Mouse (Mus musculus) heart, postnatal 14 days (tissue): ENCODE measurements around the gene Sprtn. TPM values are rescaled to one million over a fixed set of nuclear protein-coding genes. Genes with fewer than 3 reads are reported as not detected.

ENCODE experiments used
- DNase-seq, 2 experiments: peaks; one replicate each; pipeline ENCODE4 v3.0.0; 2021 to 2022
- intact Hi-C: fragments of 180-260 bp; cut with DNase I; formaldehyde crosslinking; loops from one replicate; pipeline ENCODE4 v1.15.1; 2025
- long read RNA-seq, 2 experiments: library from polyadenylated mRNA; stranded (forward); transcript quantifications; one replicate each; pipeline ENCODE4 v2.0.0; 2021
- total RNA-seq, 2 experiments: library from RNA; stranded (reverse); gene quantifications; 2 replicates each; pipeline ENCODE4 v1.2.3; 2021

Gene Sprtn
- 10 to 100 TPM; 14.2 to 15.1 TPM for total RNA-seq
- long read RNA-seq, experiment 1, full-length matches to known transcripts: 9 of 11 reads
- long read RNA-seq, experiment 1, partial matches to known transcripts: 0 of 11 reads
- long read RNA-seq, experiment 1, other reads (novel, unspliced or antisense): 2 of 11 reads
- long read RNA-seq, experiment 2, full-length matches to known transcripts: 2 of 5 reads
- long read RNA-seq, experiment 2, partial matches to known transcripts: 0 of 5 reads
- long read RNA-seq, experiment 2, other reads (novel, unspliced or antisense): 3 of 5 reads

DNA sequence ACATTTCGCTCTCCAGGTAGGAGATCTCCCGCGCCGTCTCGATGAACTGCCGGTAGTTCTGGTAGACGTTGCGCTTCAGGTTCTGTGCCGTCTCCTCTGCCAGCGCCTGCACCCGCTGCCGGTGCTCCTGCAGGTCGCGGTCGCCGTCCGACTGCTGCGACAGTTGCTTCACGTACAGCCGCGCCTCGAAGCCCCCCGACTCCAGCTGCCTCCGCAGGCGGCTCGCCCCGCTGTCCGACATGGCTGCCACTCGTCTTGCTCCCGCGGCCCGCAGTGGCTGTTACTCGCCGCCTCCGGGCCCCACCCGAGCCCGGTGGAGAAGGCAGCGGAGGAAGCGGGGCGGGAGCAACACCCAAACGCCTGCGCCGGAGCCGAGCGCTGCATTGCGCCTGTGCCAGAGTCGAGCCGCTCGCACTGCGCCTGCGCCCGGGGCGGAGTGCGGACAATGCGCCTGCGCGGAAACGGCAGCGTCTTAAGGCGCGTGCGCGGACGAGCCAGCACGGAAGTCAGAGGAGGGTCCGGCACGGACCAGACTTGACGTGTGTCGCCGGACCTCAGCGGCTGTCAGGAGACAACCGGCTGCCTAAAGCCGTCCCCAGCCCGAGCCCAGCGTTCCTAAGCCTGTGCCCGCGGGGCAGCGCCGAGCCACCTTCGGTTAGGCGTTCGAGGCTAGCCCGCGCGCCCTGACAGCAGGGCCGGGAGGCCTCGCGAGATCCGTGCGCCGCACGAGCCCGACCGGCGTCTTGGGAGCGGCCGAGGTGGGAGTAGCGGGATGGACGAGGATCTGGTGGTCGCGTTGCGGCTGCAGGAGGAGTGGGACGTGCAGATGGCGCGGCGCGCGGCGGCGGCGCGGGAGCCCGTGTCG is at the start of gene Sprtn, which contains the start of gene Exoc8:
TSS of gene Sprtn (plus strand) at position 501 of the 865 bp plus-strand sequence.
TSS of gene Exoc8 (minus strand) at position 320 of the 865 bp plus-strand sequence.
- peak; percentile 99 to 100 for DNase-seq
- intact Hi-C loops: loop anchor here (2.0 to 5.0 kb wide), 3 partner anchors 51 to 135 kb away; partner anchors contain the start of genes Egln1 and Tsnax

DNA sequence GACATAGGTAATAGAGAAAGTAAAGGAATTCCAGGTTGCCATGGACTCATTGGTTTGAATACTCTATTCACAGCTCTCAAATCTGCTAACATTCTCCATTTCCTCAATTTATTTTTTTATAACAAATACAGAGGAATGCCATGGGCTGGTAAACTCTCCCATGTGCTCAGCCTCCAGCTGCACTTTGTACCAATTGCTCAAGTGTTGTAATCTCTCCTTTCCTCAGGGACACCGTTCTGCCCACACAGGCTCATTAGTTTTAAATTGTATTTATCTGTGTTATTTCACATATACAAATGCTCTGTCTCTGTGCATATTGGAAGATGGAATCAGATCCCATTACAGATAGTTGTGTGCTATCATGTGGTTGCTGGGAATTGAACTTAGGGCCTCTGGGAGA is 44.2 kb upstream of the Sprtn start:
- intact Hi-C loops: no loop called here
- no peak for DNase-seq

DNA sequence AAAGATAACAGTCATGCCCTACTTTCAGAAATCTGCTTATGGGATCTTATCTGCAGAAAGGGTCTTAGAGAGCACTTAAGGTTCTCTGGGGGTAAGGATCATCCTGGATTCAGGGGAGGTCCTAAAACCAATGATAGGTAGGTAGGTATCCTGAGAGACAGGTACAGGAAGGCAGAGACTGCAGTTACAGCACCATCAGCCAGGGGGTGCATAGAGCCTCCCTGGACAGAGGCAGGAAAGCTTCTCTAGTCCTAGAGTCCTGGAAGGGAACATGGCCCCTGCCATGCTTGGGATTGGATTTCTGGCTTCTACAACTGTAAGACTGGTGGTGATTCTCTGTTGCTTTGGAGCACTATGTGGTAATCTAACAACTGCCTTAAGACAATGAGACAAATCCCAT is 38.2 kb upstream of the Sprtn start:
- intact Hi-C loops: no loop called here
- DNase-seq: peak; percentile 29 to 52

DNA sequence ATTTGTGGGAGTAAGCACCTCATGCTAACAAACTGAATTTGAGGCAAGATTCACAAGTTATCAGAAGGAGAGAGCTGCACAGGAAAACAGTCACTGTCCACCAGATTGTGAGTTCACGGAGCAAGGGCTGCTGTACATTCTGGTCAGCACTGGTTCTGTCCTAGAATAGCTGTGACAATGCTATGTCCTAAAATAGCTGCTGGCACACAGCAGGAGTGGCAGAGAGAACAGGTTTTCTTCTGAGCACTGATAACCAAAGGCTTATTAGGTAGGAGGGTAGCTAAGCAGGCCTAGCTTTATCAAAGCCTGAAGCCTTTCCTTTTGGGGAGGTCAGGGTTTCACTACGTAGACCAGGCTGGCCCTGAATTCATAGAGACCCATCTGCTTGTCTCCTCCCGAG is 37.5 kb upstream of the Sprtn start:
- intact Hi-C loops: no loop called here
- peak in 1 of 2 experiments; percentile 43 for DNase-seq

DNA sequence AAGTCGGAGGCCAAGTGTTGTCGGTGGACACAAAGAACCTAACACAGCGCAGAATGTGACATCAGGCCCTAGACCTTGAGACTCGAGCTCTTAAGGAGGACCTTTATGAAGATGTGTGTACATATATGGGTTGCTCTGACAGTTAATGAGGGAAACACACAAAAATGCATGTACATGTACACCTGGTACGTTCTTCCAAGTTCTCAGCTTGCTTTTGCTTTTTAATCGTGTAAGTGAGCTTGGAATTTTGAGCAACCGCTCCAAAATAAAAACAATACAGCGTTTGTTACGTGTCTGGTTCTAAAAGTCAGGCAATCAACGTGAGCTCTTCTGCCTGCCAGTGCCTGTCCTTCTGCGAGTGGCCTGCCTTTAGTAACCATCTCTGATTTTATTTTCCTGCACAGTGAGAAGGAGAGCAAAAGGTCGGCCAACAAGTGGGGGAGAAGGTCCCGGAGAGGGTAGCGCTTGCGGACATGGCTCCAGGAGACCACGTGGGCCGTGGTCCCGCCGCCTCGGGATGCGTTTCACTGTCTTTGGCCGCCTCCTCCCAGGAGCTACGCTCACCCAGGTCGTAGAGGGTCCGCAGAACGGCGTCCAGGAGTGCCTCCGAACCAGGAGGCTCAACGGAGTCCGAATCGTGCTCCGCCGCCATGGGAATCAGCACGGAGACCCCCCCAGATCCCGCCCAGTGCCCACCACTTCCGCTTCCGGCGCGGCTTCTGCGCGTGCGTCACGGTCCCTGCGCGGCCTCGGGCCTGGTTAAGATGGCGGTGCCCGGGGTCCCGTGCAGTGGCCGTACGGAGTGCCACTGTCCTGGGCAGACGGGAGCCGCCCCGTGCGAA is 35.1 kb upstream of the Sprtn start, which contains the start of the genes Gnpat and 2810004N23Rik:
TSS of gene Gnpat (plus strand) at position 713 of the 842 bp plus-strand sequence.
TSS of gene 2810004N23Rik (minus strand) at position 800 of the 842 bp plus-strand sequence.
- peak; percentile 96 to 97 for DNase-seq
- intact Hi-C loops: no loop called here

DNA sequence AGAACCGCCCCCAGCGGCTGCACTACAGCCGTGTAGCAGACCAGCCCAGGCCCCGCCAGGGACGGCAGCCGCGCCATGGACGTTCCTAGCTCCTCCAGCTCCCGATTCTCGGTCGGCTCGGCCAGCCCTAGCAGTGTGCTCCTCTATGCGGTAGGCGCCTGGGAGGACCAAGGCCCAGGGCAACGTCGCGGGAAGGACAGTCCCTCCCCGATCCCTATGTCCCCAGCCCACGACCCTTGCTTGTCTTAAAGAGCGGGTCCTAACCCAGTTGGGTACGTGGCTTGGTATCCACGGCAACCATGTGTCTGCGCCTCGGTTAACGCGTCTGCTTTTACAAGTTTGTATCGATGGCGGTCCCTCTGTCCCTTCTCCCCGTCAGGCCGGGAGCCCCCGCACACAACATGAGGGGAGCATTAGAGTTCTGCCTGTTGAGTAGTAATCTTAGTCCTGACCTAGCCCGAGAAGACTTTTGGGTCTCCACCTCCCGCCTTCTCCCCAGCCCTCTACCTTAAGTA is 34.5 kb upstream of the Sprtn start:
- intact Hi-C loops: no loop called here
- DNase-seq: no peak

DNA sequence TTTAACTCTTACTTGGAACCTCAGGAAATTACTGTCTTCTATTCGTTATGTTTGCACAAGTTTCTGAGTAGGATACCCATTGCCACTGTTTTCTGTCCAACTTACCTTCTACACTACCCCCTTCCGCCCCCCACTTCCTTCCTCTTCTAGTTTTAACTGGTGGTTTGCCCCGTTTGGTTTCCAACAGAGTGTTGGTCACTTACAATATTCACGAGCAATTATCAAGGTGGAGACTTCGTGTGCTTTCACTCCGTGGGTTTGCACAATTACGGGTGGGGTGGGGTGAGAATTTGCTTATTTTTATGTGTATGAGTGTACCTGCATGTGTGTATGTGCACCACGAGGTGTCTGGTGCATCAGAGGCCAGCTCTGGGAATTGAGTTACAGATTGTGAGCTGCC is 34.0 kb upstream of the Sprtn start:
- DNase-seq: no peak
- intact Hi-C loops: no loop called here

DNA sequence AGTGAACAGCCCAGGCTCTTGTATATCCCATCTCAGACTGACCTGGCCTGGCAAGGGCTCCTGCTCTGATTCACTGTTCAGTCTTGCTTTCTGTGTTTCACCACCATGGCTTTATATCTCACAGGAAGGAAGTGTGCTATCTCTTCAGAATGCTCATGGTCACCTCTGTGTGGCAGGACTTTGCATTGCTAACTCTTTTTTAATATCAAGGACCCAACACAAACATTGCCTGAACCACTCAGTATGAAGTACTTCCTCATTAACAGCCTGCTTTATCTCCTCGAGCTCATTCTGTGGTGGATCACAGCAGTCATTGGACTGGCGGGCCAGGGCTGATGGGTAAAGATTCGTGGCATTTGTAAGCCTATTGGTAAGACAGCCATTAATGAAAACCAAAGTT is 31.0 kb upstream of the Sprtn start:
- intact Hi-C loops: no loop called here
- DNase-seq: no peak

DNA sequence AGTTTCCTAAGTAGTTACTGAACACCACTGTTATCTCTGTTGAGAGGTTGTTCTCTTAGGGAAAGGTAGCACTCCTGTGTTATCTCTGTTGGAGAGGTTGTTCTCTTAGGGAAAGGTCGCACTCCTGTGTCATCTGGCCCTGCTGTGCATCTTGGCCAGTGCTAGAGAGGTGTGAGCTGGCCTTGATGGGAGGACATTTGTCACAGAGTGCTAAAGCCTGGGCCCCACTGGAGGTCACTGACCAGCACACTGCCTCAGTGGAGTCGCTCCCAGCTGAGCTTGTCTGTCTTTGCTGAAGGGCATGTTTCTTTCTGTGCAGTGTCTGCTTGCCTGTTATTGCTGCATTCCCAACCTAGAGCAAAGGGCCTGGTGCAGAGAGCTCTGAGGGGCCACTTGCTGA is 30.6 kb upstream of the Sprtn start:
- intact Hi-C loops: no loop called here
- DNase-seq: no peak

DNA sequence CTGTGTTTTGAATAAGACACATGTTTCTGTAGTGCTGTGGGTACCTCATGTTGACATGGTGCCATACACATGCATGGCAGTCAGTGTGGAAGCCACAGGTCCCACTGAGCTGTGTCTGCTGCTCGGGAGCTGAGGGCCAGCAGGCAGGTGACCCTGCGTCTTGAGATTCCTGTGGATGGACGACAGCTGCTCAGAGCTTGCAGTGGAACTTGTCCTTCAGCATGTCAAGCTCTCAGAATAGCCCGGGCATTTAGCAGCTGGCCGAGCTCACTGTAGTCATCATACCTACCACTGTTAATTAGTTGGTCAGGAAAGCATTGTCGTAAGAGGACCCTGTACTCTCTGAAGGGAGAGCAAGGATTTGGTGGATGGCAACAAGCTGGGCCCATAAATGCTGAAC is 28.0 kb upstream of the Sprtn start:
- intact Hi-C loops: no loop called here
- DNase-seq: no peak

DNA sequence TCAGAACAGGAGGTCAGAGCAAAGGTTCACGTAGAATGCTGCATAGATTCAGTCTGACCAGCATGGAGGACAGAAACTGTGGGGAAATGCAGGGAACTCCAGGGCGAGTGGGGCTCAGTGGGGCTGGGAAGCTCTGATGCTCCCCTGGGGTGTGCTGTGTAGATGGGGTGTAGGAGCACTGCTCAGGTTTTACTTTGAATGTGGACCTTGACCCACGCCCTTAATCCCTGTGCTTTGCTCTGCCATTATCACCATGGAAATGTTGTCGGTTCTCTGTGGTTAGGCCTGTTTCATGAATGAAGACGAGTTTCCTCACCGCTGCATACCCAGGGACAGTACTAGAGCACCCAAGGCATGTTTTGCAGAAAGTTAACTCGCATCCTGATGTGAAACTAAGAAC is 26.2 kb upstream of the Sprtn start:
- intact Hi-C loops: no loop called here
- DNase-seq: no peak

DNA sequence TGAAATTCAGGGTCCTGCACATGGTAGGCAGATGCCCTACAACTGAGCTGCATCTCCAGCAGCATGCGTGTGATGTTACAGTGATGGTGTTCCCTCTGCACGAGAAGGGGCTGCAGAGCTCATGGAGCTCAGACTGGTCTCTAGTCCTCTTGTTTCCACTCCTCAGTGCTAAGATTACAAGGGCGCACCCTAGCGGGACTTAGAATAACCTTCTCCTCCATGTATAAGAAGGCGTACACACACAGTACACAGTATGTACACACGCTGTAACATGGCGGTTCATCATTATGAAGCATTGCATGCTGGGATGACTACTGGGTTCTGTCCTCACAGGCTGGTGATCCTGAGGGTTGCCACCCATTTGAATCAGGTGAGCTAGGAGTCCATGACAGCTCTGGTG is 25.6 kb upstream of the Sprtn start:
- no peak for DNase-seq

DNA sequence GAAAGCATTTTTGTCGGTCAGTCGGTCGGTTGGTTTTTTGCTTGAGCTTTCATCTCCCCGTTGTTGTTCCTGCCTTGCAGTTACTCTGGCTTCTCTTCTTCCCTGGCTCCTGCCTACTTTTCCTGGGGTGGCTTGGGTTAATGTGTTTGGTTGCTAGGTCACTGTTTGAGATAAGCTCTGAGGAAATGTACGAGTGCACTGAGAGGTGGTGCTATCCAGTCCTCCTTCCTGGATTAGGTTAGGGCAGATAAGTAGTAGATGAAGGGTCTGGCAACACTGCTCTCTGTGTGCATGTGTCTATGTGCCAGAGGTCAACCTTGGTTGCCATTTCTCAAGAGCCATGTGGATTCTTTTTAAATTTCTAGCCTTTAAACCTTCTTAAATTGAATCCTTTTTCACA is 25.0 kb upstream of the Sprtn start:
- intact Hi-C loops: no loop called here
- no peak for DNase-seq

More for the DNA sequence above, 25.6 kb upstream of the Sprtn start:
- intact Hi-C loops: no loop called here

DNA sequence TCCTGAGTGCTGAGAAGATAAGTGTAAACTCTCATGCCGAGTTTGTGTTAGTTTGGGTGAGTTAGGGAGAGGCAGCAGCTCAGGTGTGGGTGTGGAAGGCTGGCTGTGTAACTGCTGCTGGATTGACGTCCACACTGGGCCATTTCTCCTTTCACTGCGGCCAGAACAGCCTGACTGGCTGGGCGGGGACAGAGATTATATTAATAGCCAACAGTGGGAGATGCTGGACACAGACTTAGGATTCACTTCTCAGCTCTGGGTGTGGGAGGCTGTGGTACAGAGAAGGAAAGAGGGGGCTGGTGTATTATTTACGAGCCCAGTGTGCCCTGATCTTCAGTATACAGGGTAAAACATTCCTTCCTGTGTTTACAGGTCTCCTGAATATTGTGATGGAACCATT is 19.5 kb upstream of the Sprtn start:
- no peak for DNase-seq
- intact Hi-C loops: no loop called here

DNA sequence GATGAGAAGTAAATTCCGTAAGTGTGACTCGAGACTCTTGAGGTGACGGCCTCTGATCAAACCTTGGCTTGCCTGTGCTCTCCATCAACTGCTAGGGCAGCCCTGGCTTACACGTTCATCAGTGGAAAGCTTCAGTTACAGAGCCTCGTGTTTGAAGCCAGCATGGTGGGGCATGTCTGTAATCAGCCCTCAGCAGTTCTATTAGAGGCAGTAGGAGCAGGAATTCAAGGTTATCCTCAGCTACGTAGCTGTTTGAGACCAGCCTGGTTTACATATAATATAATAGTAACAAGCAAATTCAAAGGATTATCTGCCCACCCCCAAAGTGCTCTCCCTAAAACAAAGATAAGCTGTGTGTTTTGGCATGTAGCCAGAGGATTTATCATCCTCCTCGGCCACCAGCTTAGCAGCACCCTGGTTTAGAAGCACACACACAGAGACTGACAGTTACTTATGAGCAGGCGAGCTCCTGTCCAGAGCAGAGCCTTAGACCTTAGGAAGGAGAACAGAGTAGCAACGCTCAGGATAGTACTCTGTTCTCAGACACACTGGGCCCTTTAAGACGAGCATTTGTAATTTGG is 18.6 kb upstream of the Sprtn start:
- DNase-seq: no peak

DNA sequence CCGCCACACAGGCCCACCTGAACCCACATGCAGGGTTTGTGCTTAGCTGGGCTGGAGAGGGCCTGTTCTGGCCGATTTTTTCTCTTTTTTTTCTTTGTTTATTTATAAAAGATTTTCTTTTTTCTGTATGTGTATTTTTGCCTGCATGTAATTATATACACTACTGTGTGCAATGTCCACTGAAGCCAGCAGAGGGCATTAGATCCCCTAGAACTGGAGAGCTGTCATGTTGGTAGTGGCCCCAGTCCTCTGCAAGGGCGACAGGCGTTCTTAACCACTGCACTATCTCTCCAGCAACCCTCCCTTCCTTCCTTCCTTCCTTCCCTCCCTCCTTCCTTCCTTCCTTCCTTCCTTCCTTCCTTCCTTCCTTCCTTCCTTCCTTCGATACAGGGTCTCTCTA is 9.3 kb upstream of the Sprtn start:
- intact Hi-C loops: no loop called here
- no peak for DNase-seq

More for the DNA sequence above, 18.6 kb upstream of the Sprtn start:
- intact Hi-C loops: no loop called here

DNA sequence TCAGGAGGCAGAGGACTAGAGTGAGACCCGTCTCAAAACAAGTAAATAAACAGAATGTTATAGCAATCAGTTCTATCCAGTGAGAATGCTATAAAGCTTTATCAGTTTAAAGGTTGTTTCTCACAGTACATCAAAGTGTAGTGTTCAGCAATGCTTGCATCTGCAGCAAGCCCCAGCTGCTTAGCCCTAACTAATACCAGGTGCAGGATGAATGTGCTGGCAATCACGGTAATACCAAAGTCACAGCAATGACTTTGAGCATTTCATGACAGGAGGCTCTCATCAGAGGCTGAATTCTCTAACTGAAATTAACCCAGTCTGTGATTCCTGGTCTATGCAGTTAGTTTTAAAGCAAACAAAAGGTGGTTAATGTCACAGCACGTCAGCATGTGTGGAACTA is 5.1 kb upstream of the Sprtn start:
- no peak for DNase-seq
- intact Hi-C loops: no loop called here

DNA sequence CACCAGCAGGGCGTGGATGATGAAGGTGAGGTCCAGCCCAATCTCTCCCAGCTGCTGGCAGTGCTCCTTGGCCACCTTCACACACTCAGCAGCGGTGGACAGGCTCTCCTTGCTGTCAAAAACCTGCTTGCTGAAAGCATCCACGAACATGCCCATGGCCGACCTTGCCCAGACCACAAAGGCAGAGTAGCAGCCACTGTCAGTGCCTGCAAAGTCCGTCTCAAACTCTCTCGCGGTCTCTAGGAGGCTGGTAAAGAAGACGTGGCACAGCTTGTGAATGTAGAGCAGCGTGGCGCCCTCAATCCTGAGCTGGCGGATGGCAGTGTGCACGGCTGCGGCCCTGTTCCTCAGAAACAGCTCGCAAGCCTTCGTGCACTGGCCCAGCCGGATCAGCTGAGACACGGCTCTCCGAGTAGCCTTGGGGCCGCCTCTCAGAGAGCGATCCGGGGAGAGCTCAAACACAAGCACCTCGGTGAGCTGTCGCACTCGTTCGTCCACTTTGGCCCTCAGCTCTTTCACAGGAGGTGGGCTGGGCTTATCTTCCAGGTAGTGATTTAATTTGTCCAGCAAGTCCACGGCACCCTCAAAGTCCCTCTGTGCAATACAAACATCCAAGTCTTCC is 1.6 kb upstream of the Sprtn start:
- intact Hi-C loops: loop anchor here (2.0 to 5.0 kb wide), 3 partner anchors 53 to 137 kb away; partner anchors contain the start of genes Egln1 and Tsnax
- no peak for DNase-seq

DNA sequence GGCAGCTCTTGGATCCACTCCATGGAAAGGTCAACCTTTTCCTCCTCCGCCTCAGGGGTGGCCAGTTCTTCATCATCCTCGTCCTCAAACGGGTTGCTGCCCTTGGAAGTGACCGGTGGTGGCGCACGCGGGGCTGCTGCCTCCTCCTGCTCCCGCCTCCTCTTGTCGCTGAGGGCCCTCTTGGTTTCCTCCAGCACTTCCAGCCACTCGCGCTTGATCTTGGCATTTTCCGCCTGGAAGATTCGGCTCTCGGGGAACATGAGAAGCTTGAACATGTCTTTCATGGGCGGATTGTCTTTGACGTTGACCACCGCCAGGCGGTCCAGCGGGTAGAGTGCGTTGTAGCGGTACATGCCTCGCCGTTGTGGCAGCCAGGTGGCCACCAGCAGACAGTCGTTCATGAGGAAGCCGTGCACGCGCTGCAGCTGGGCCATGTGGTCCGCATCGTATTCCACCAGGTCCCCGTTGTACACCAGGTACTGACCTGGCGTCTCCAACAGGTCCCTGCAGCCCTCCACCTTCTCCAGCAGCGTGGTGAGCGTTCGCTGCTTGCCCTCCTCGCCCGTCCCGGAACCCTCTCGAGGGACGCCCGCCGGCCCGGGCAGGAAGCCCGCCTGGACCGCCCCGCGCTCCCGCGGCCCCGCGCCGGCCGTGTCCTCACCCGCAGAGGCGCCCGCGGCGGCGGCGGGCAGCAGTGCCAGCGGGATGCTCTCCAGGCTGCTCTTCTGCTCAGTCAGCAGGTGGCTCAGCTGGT is 877 bp upstream of the Sprtn start:
- DNase-seq: peak; percentile 81 to 83
- intact Hi-C loops: loop anchor here (2.0 to 5.0 kb wide), 3 partner anchors 52 to 136 kb away; partner anchors contain the start of genes Egln1 and Tsnax
